Mouse (Mus musculus) liver, postnatal 0 days (tissue): Measurements from ENCODE around the gene Dhx16. TPM values are rescaled to one million over a fixed set of nuclear protein-coding genes. Genes with fewer than 3 reads are reported as not detected.
A peak's percentile ranks its signal among the peaks of the same experiment; 100 is the strongest.

Experiments
- ATAC-seq: fragments of 200-750 bp; cut with Nextera tagmentation; 2 replicates; pipeline ENCODE4 v1.8.0; 2017; ENCODE audit warnings: mild to moderate bottlenecking, moderate library complexity
- DNase-seq: peaks from one replicate; pipeline ENCODE4 v3.0.0-alpha.2; 2016
- H3K27ac ChIP-seq: fragments of 300-500 bp; sonication (generic); 2 replicates; pipeline ENCODE4 v1.5.1; 2014; ENCODE audit warnings: antibody characterized with exemption, moderate library complexity, mild to moderate bottlenecking, low read depth
- H3K27me3 ChIP-seq: fragments of 300-500 bp; sonication (generic); 2 replicates; pipeline ENCODE4 v1.6.1; 2014; ENCODE audit warnings: low read length, control low read depth, mixed read lengths; ENCODE audit not compliant: insufficient read depth
- H3K36me3 ChIP-seq: fragments of 300-500 bp; sonication (generic); replicated peaks from 2 replicates; pipeline ENCODE4 v1.6.1; 2014; ENCODE audit warnings: mild to moderate bottlenecking, control low read depth, low read length, moderate library complexity, mixed read lengths; ENCODE audit not compliant: insufficient read depth
- H3K4me1 ChIP-seq: fragments of 300-500 bp; sonication (generic); 2 replicates; pipeline ENCODE4 v1.6.1; 2014; ENCODE audit warnings: antibody characterized with exemption, mild to moderate bottlenecking, control low read depth; ENCODE audit not compliant: insufficient read depth
- H3K4me2 ChIP-seq: fragments of 300-500 bp; sonication (generic); 2 replicates; pipeline ENCODE4 v1.6.1; 2014; ENCODE audit warnings: low read depth, mild to moderate bottlenecking, low read length, moderate library complexity, mixed read lengths
- H3K4me3 ChIP-seq: fragments of 300-500 bp; sonication (generic); 2 replicates; pipeline ENCODE4 v1.5.1; 2014; ENCODE audit warnings: low read depth, low read length
- H3K9ac ChIP-seq: fragments of 300-500 bp; sonication (generic); replicated peaks from 2 replicates; pipeline ENCODE4 v1.6.1; 2014; ENCODE audit warnings: mild to moderate bottlenecking, moderate library complexity
- H3K9me3 ChIP-seq: fragments of 300-500 bp; sonication (generic); 2 replicates; pipeline ENCODE4 v1.6.1; 2016; ENCODE audit warnings: mild to moderate bottlenecking, control low read depth, low read length, mixed read lengths
- CTCF ChIP-seq: sonication (generic); IDR thresholded peaks from 2 replicates; pipeline ENCODE4 v1.5.1; 2016; ENCODE audit warnings: antibody characterized with exemption, low read depth
- EP300 ChIP-seq: IDR thresholded peaks from 2 replicates; pipeline ENCODE4 v1.6.1; 2016; ENCODE audit warnings: antibody characterized with exemption, low read depth, mild to moderate bottlenecking
- WGBS: fragments of 180-500 bp; shearing (Covaris S2); extraction: QIAGEN DNeasy Blood & Tissue Kit; methylation state at CpG from one replicate; pipeline ENCODE4 v1.1.7; 2014; ENCODE audit not compliant: insufficient replicate concordance; 5-methylcytosine and 5-hydroxymethylcytosine counted together
- polyA plus RNA-seq: library from polyadenylated mRNA; unstranded; fragments of >200 nt; fragmentation: Nextera tagmentation; extraction: Ambion mirVana; gene quantifications from 2 replicates; pipeline ENCODE4 v1.2.1, GENCODE M21; 2015

Dhx16 gene
- polyA plus RNA-seq, 1 experiment from 2014 or later: 15.6 TPM

GRCm38 (mm10) chr17:35870151-35870883 lies 9.3 kb upstream of the Dhx16 start:
- H3K36me3 ChIP-seq: peaks cover 11% of the 10 kb centered on the region; the same call in 1 of the 2 replicates
- peak overlapping the region; percentile 55 for H3K4me3 ChIP-seq
- 0 out of 2 replicates have a peak, but pooled peaks have one; percentile 22 for TF ChIP-seq CTCF
- no peak for TF ChIP-seq EP300
- H3K27ac ChIP-seq: peak overlapping the region; percentile 95
- peaks cover 29% of the 10 kb centered on the region for H3K27me3 ChIP-seq
- DNase-seq: peak; percentile 79
- H3K4me2 ChIP-seq: peak overlapping the region; percentile 79
- H3K4me1 ChIP-seq: peaks cover 27% of the 10 kb centered on the region
- peak overlapping the region; percentile 61; the same call in 1 of the 2 replicates for H3K9ac ChIP-seq
- H3K9me3 ChIP-seq: no peaks in the 10 kb centered on the region
- 24% methylated on average over 9 of the region's 9 CpGs for WGBS
- peak; percentile 49 for ATAC-seq

GRCm38 (mm10) chr17:35870884-35871696 lies 8.5 kb upstream of the Dhx16 start:
- Histone ChIP-seq H3K36me3 (peaks cover 12% of the 10 kb centered on the region), H3K9me3 (no peaks in the 10 kb centered on the region), H3K9ac (0 out of 2 replicates have a peak overlapping the region, but pooled peaks have one; percentile 61), H3K4me1 (peaks cover 19% of the 10 kb centered on the region), H3K27ac (peak overlapping the region; percentile 95), H3K4me3 (peak overlapping the region; percentile 55), H3K4me2 (peak overlapping the region; percentile 79), H3K27me3 (peaks cover 22% of the 10 kb centered on the region)
- WGBS: 38% methylated on average over 8 of the region's 8 CpGs
- TF ChIP-seq EP300 (no peak), CTCF (peak; percentile 79)
- DNase-seq: peak; percentile 65
- ATAC-seq: no peak

- H3K4me2 ChIP-seq: peak overlapping the region; percentile 2; the same call in 1 of the 2 replicates
- peak; percentile 98 for TF ChIP-seq CTCF
- no peak for TF ChIP-seq EP300
These were observed 5.7 kb upstream of the Dhx16 start for GRCm38 (mm10) chr17:35873774-35874519.

GRCm38 (mm10) chr17:35874721-35875120 lies 4.9 kb upstream of the Dhx16 start:
- no peak overlapping the region for H3K9ac ChIP-seq
- 79% methylated on average over 6 of the region's 6 CpGs for WGBS
- H3K36me3 ChIP-seq: peaks cover 16% of the 10 kb centered on the region
- no peak overlapping the region for H3K4me2 ChIP-seq
- TF ChIP-seq EP300 (no peak), CTCF (no peak)
- DNase-seq (no peak), ATAC-seq (no peak)
- no peaks in the 10 kb centered on the region for H3K9me3 ChIP-seq
- no peak overlapping the region for H3K4me3 ChIP-seq
- peaks cover 15% of the 10 kb centered on the region for H3K4me1 ChIP-seq
- no peak overlapping the region for H3K27ac ChIP-seq
- no peaks in the 10 kb centered on the region for H3K27me3 ChIP-seq

More at GRCm38 (mm10) chr17:35873774-35874519, 5.7 kb upstream of the Dhx16 start:
- peak; percentile 95 for DNase-seq
- H3K9me3 ChIP-seq: no peaks in the 10 kb centered on the region
- H3K27me3 ChIP-seq: no peaks in the 10 kb centered on the region
- H3K36me3 ChIP-seq: peaks cover 16% of the 10 kb centered on the region
- H3K4me1 ChIP-seq: peaks cover 19% of the 10 kb centered on the region
- no peak overlapping the region for H3K27ac ChIP-seq
- no peak overlapping the region for H3K9ac ChIP-seq
- H3K4me3 ChIP-seq: no peak overlapping the region
- peak; percentile 43 for ATAC-seq
- WGBS: 22% methylated on average over 21 of the region's 21 CpGs

- H3K9me3 ChIP-seq: no peaks in the 10 kb centered on the region
- no peak overlapping the region for H3K27ac ChIP-seq
- H3K27me3 ChIP-seq: no peaks in the 10 kb centered on the region
- H3K36me3 ChIP-seq: peaks cover 55% of the 10 kb centered on the region
- ATAC-seq (no peak), DNase-seq (no peak)
- H3K4me2 ChIP-seq: no peak overlapping the region
- no peak overlapping the region for H3K9ac ChIP-seq
- TF ChIP-seq EP300: no peak
- TF ChIP-seq CTCF: no peak
- H3K4me1 ChIP-seq: peaks cover 12% of the 10 kb centered on the region
- no peak overlapping the region for H3K4me3 ChIP-seq
- WGBS: 91% methylated on average over 17 of the region's 17 CpGs
These were observed 3.3 kb downstream of the Dhx16 start for GRCm38 (mm10) chr17:35882924-35883323.
